Mouse (Mus musculus): ENCODE results near the gene Gp1bb.
A peak's percentile ranks its signal among the peaks of the same experiment; 100 is the strongest.

Gene Gp1bb

GRCm38 (mm10) chr16:18622019-18622418 is at the start of gene Gp1bb:
Gene Gp1bb (minus strand): TSS chr16:18622403.
- DNase-seq (ENCODE audit: low read depth, low spot score): no peak

- no peak for DNase-seq (ENCODE audit: low read depth, low spot score)
Measured at GRCm38 (mm10) chr16:18669914-18670313, 47.7 kb upstream of the Gp1bb start.

GRCm38 (mm10) chr16:18658597-18658996 is 36.4 kb upstream of the Gp1bb start:
- DNase-seq (ENCODE audit: low read depth, low spot score): no peak

GRCm38 (mm10) chr16:18655372-18656098 is 33.3 kb upstream of the Gp1bb start:
- no peak for DNase-seq (ENCODE audit: low read depth, low spot score)

GRCm38 (mm10) chr16:18653290-18654160 is 31.3 kb upstream of the Gp1bb start:
- DNase-seq (ENCODE audit: low read depth, low spot score): peak; percentile 21

- no peak for DNase-seq (ENCODE audit: low read depth, low spot score)
Measured at GRCm38 (mm10) chr16:18649126-18649525, 26.9 kb upstream of the Gp1bb start.

- DNase-seq (ENCODE audit: low read depth, low spot score): no peak
Measured at GRCm38 (mm10) chr16:18645329-18645728, 23.1 kb upstream of the Gp1bb start.

GRCm38 (mm10) chr16:18644485-18644884 is 22.3 kb upstream of the Gp1bb start:
- no peak for DNase-seq (ENCODE audit: low read depth, low spot score)

GRCm38 (mm10) chr16:18643406-18643998 is 21.3 kb upstream of the Gp1bb start:
- DNase-seq (ENCODE audit: low read depth, low spot score): no peak

- DNase-seq (ENCODE audit: low read depth, low spot score): no peak
Measured at GRCm38 (mm10) chr16:18642897-18643296, 20.7 kb upstream of the Gp1bb start.

- DNase-seq (ENCODE audit: low read depth, low spot score): no peak
Measured at GRCm38 (mm10) chr16:18642291-18642690, 20.1 kb upstream of the Gp1bb start.

GRCm38 (mm10) chr16:18639382-18639929 is 17.3 kb upstream of the Gp1bb start:
- no peak for DNase-seq (ENCODE audit: low read depth, low spot score)

- no peak for DNase-seq (ENCODE audit: low read depth, low spot score)
Measured at GRCm38 (mm10) chr16:18638396-18638795, 16.2 kb upstream of the Gp1bb start.

GRCm38 (mm10) chr16:18636804-18637203 is 14.6 kb upstream of the Gp1bb start:
- no peak for DNase-seq (ENCODE audit: low read depth, low spot score)

- no peak for DNase-seq (ENCODE audit: low read depth, low spot score)
Measured at GRCm38 (mm10) chr16:18636401-18636800, 14.2 kb upstream of the Gp1bb start.

- DNase-seq (ENCODE audit: low read depth, low spot score): no peak
Measured at GRCm38 (mm10) chr16:18633333-18633732, 11.1 kb upstream of the Gp1bb start.

- no peak for DNase-seq (ENCODE audit: low read depth, low spot score)
Measured at GRCm38 (mm10) chr16:18632816-18633215, 10.6 kb upstream of the Gp1bb start.

GRCm38 (mm10) chr16:18632059-18632458 is 9.9 kb upstream of the Gp1bb start:
- DNase-seq (ENCODE audit: low read depth, low spot score): no peak

GRCm38 (mm10) chr16:18631141-18631540 is 8.9 kb upstream of the Gp1bb start:
- DNase-seq (ENCODE audit: low read depth, low spot score): no peak

GRCm38 (mm10) chr16:18630291-18630690 is 8.1 kb upstream of the Gp1bb start:
- no peak for DNase-seq (ENCODE audit: low read depth, low spot score)

- DNase-seq (ENCODE audit: low read depth, low spot score): peak; percentile 54
Measured at GRCm38 (mm10) chr16:18629390-18630231, 7.4 kb upstream of the Gp1bb start, which contains the start of gene Sept5. Gene Sept5 (minus strand): TSS chr16:18629954.

All from A20 (cell line).